Mouse (Mus musculus): ENCODE data around the gene Cwc25. TPM values are rescaled to one million over a fixed set of nuclear protein-coding genes. Genes with fewer than 3 reads are reported as not detected.
"Not testable (repeated sequence)": the region's sequence is repeated elsewhere in the genome, so short reads cannot be mapped to it uniquely, and the experiment has no call there.

Cwc25 gene
- total RNA-seq, 2 experiments from 2014 or later: 18.8 to 19.4 TPM

- DNase-seq (ENCODE audit: extremely low spot score in 1 of 2, low spot score in 2 of 2): no peak
Observed at GRCm38 (mm10) chr11:97712286-97712685, 54.1 kb downstream of the Cwc25 start.

GRCm38 (mm10) chr11:97711200-97711900 is 55.0 kb downstream of the Cwc25 start:
- DNase-seq (ENCODE audit: extremely low spot score in 1 of 2, low spot score in 2 of 2): no peak
- intact Hi-C loops (cut with DNase I): no loop called here

More at GRCm38 (mm10) chr11:97712286-97712685, 54.1 kb downstream of the Cwc25 start:
- intact Hi-C loops (cut with DNase I): no loop called here

- intact Hi-C loops (cut with DNase I); DNase-seq (ENCODE audit: extremely low spot score in 1 of 2, low spot score in 2 of 2): not testable (repeated sequence)
Observed at GRCm38 (mm10) chr11:97710067-97710466, 56.3 kb downstream of the Cwc25 start.

GRCm38 (mm10) chr11:97703039-97703826 is 63.1 kb downstream of the Cwc25 start, which contains the start of gene Psmb3:
Gene Psmb3, plus strand, starts transcription at chr11:97703399.
- DNase-seq (ENCODE audit: extremely low spot score in 1 of 2, low spot score in 2 of 2): peak; percentile 99 to 100
- intact Hi-C loops (cut with DNase I): loop anchor here (5.0 kb wide), 1 partner anchor 39 kb away; the partner anchor contains the start of gene Pip4k2b

- DNase-seq (ENCODE audit: extremely low spot score in 1 of 2, low spot score in 2 of 2): peak; percentile 86 to 89
- intact Hi-C loops (cut with DNase I): loop anchor here (5.0 kb wide), 1 partner anchor 40 kb away; the partner anchor contains the start of gene Pip4k2b
Observed at GRCm38 (mm10) chr11:97702393-97702745, 64.0 kb downstream of the Cwc25 start.

GRCm38 (mm10) chr11:97701581-97702392 is 64.6 kb downstream of the Cwc25 start:
- DNase-seq (ENCODE audit: extremely low spot score in 1 of 2, low spot score in 2 of 2): no peak
- intact Hi-C loops (cut with DNase I): loop anchor here (5.0 kb wide), 1 partner anchor 41 kb away; the partner anchor contains the start of gene Pip4k2b

- peak in 1 of 2 experiments; percentile 49 for DNase-seq (ENCODE audit: extremely low spot score in 1 of 2, low spot score in 2 of 2)
- intact Hi-C loops (cut with DNase I): loop anchor here (5.0 kb wide), 1 partner anchor 41 kb away; the partner anchor contains the start of gene Pip4k2b
Observed at GRCm38 (mm10) chr11:97700746-97701580, 65.4 kb downstream of the Cwc25 start.

- DNase-seq (ENCODE audit: extremely low spot score in 1 of 2, low spot score in 2 of 2): peak; percentile 63 to 92
- intact Hi-C loops (cut with DNase I): loop anchor here (5.0 kb wide), 1 partner anchor 42 kb away; the partner anchor contains the start of gene Pip4k2b
Observed at GRCm38 (mm10) chr11:97700003-97700745, 66.2 kb downstream of the Cwc25 start, which contains the start of gene Pcgf2. Gene Pcgf2, minus strand, starts transcription at chr11:97700497.

GRCm38 (mm10) chr11:97699626-97700002 is 66.7 kb downstream of the Cwc25 start:
- intact Hi-C loops (cut with DNase I): loop anchor here (5.0 kb wide), 3 partner anchors 37 to 207 kb away; partner anchors contain the start of genes Mllt6 and Pip4k2b
- peak; percentile 88 to 96 for DNase-seq (ENCODE audit: extremely low spot score in 1 of 2, low spot score in 2 of 2)

GRCm38 (mm10) chr11:97698741-97699611 is 67.4 kb downstream of the Cwc25 start:
- intact Hi-C loops (cut with DNase I): loop anchor here (5.0 kb wide), 2 partner anchors 37 to 207 kb away; partner anchors contain the start of gene Mllt6
- DNase-seq (ENCODE audit: extremely low spot score in 1 of 2, low spot score in 2 of 2): peak; percentile 42 to 89

- intact Hi-C loops (cut with DNase I): loop anchor here (5.0 kb wide), 2 partner anchors 36 to 206 kb away; partner anchors contain the start of gene Mllt6
- DNase-seq (ENCODE audit: extremely low spot score in 1 of 2, low spot score in 2 of 2): no peak
Observed at GRCm38 (mm10) chr11:97697891-97698529, 68.3 kb downstream of the Cwc25 start.

GRCm38 (mm10) chr11:97697199-97697890 is 69.0 kb downstream of the Cwc25 start:
- no peak for DNase-seq (ENCODE audit: extremely low spot score in 1 of 2, low spot score in 2 of 2)
- intact Hi-C loops (cut with DNase I): loop anchor here (5.0 kb wide), 2 partner anchors 35 to 205 kb away; partner anchors contain the start of gene Mllt6

GRCm38 (mm10) chr11:97696669-97697068 is 69.7 kb downstream of the Cwc25 start:
- intact Hi-C loops (cut with DNase I): loop anchor here (5.0 kb wide), 2 partner anchors 34 to 204 kb away; partner anchors contain the start of gene Mllt6
- no peak for DNase-seq (ENCODE audit: extremely low spot score in 1 of 2, low spot score in 2 of 2)

- intact Hi-C loops (cut with DNase I): loop anchor here (5.0 kb wide), 2 partner anchors 34 to 204 kb away; partner anchors contain the start of gene Mllt6
Observed at GRCm38 (mm10) chr11:97695712-97696401, 70.5 kb downstream of the Cwc25 start.

More at GRCm38 (mm10) chr11:97695712-97696401, 70.5 kb downstream of the Cwc25 start:
- DNase-seq (ENCODE audit: extremely low spot score in 1 of 2, low spot score in 2 of 2): peak in 1 of 2 experiments; percentile 65
